Mouse (Mus musculus) liver, adult 2 months (tissue): Measurements from ENCODE around the gene Clba1. TPM values are rescaled to one million over a fixed set of nuclear protein-coding genes. Genes with fewer than 3 reads are reported as not detected.

Experiments used
- DNase-seq: peaks from one replicate; pipeline ENCODE4 v3.0.0-alpha.2; 2011; ENCODE audit warnings: low read depth, low spot score; ENCODE audit errors: extremely low read depth
- H3K27ac ChIP-seq: fragments of 200-500 bp; replicated peaks from 2 replicates; pipeline ENCODE4 v1.5.1; 2012; ENCODE audit warnings: low read depth, mild to moderate bottlenecking, control low read depth, inconsistent platforms, low read length; ENCODE audit not compliant: insufficient read depth
- H3K27me3 ChIP-seq: fragments of 200-500 bp; 2 replicates; pipeline ENCODE4 v1.6.1; 2012; ENCODE audit warnings: mild to moderate bottlenecking, moderate library complexity, low read length, inconsistent platforms; ENCODE audit not compliant: control insufficient read depth, insufficient read depth
- H3K36me3 ChIP-seq: fragments of 200-500 bp; 2 replicates; pipeline ENCODE4 v1.6.1; 2012; ENCODE audit warnings: low read length, inconsistent platforms; ENCODE audit not compliant: control insufficient read depth, insufficient read depth
- H3K4me1 ChIP-seq: fragments of 200-500 bp; 2 replicates; pipeline ENCODE4 v1.6.1; 2011; ENCODE audit warnings: low read length; ENCODE audit not compliant: control insufficient read depth, insufficient read depth
- H3K4me3 ChIP-seq: fragments of 200-500 bp; 2 replicates; pipeline ENCODE4 v1.5.1; 2011; ENCODE audit warnings: low read depth, mild to moderate bottlenecking, control low read depth, low read length, moderate library complexity; ENCODE audit not compliant: insufficient read depth
- H3K79me2 ChIP-seq: fragments of 200-500 bp; 2 replicates; pipeline ENCODE4 v1.6.1; 2012; ENCODE audit warnings: inconsistent platforms, mild to moderate bottlenecking, low read length, moderate library complexity; ENCODE audit not compliant: control insufficient read depth, insufficient read depth
- H3K9ac ChIP-seq: fragments of 200-500 bp; 2 replicates; pipeline ENCODE4 v1.6.1; 2012; ENCODE audit warnings: low read depth, mild to moderate bottlenecking, control low read depth, inconsistent platforms, low read length
- CTCF ChIP-seq: fragments of 200-500 bp; IDR thresholded peaks from 2 replicates; pipeline ENCODE4 v1.5.1; 2011; ENCODE audit warnings: low read depth, low read length, control low read depth
- POLR2A ChIP-seq: fragments of 200-500 bp; IDR thresholded peaks from 2 replicates; pipeline ENCODE4 v1.6.1; 2011; ENCODE audit warnings: low read length, control low read depth; ENCODE audit not compliant: insufficient read depth; ENCODE audit errors: extremely low read depth
- WGBS: fragments of 180-500 bp; shearing (Covaris S2); methylation state at CpG from one replicate; pipeline ENCODE4 v1.1.7; 2018; 5-methylcytosine and 5-hydroxymethylcytosine counted together
- polyA plus RNA-seq: library from polyadenylated mRNA; depleted of rRNA; stranded (reverse); fragments of >200 nt; gene quantifications from 2 replicates; pipeline ENCODE4 v1.2.3, GENCODE M21; 2012
- total RNA-seq: library from RNA; depleted of rRNA; stranded (reverse); fragments of >200 nt; gene quantifications from 2 replicates; pipeline ENCODE4 v1.2.3, GENCODE M21; 2014

The Clba1 gene
- total and polyA plus RNA-seq, 2 experiments, result 0.09 to 0.42 TPM

GRCm38 (mm10) chr12:112819057-112819662 is 10.4 kb downstream of the Clba1 start:
- peaks cover 2% of the 10 kb centered on the region; the same call in 1 of the 2 replicates for H3K36me3 ChIP-seq
- DNase-seq, result no peak
- H3K9ac ChIP-seq, result no peak overlapping the region
- H3K79me2 ChIP-seq, result peaks cover 5% of the 10 kb centered on the region; the same call in 1 of the 2 replicates
- H3K4me1 ChIP-seq, result no peaks in the 10 kb centered on the region
- TF ChIP-seq CTCF, result no peak
- TF ChIP-seq POLR2A, result no peak
- H3K4me3 ChIP-seq, result no peak overlapping the region
- WGBS, result 71% methylated on average over 8 of the region's 8 CpGs
- H3K27ac ChIP-seq, result no peak overlapping the region
- H3K27me3 ChIP-seq, result no peaks in the 10 kb centered on the region

DNA sequence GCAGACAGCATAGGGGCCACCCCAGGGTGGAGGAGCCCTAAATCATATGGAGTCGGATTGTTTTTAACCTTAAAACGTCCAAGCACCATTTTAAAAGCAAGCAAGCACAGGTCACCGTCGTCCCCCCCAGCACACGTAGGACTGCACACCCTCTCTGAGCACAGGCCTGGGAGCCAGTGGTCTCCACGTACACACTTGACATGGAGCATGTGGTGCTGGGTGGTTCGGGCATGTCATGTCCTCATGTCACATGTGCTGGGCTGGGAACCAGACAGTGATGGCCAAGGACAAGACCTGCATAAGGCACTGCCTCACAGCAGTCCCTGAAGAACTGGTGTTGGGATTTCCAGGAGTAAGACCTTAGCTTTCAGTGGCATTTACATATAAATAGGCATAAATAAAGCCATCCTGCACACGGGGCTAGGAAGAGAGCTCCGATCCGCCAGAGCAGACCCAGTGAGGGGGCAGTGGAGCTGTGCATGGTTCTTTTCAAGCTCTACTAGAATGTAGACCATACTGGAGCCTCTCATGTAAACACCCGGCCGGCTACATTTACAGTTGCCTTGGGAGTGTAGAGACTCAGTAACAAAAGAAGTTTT is 11.8 kb downstream of the Clba1 start:
- Histone ChIP-seq H3K9ac (no peak overlapping the region), H3K27ac (no peak overlapping the region), H3K4me1 (no peaks in the 10 kb centered on the region), H3K36me3 (peaks cover 2% of the 10 kb centered on the region; the same call in 1 of the 2 replicates), H3K27me3 (no peaks in the 10 kb centered on the region), H3K79me2 (peaks cover 5% of the 10 kb centered on the region; the same call in 1 of the 2 replicates), H3K4me3 (no peak overlapping the region)
- 91% methylated on average over 12 of the region's 12 CpGs for WGBS
- TF ChIP-seq POLR2A (no peak), CTCF (no peak)
- no peak for DNase-seq

GRCm38 (mm10) chr12:112821216-112821615 is 12.5 kb downstream of the Clba1 start:
- 75% methylated on average over 1 of the region's 1 CpGs for WGBS
- peaks cover 2% of the 10 kb centered on the region; the same call in 1 of the 2 replicates for H3K36me3 ChIP-seq
- no peaks in the 10 kb centered on the region for H3K27me3 ChIP-seq
- peaks cover 6% of the 10 kb centered on the region; the same call in 1 of the 2 replicates for H3K79me2 ChIP-seq
- TF ChIP-seq POLR2A, result no peak
- no peak for TF ChIP-seq CTCF
- no peaks in the 10 kb centered on the region for H3K4me1 ChIP-seq
- no peak overlapping the region for H3K27ac ChIP-seq
- H3K4me3 ChIP-seq, result no peak overlapping the region
- no peak overlapping the region for H3K9ac ChIP-seq
- DNase-seq, result no peak

DNA sequence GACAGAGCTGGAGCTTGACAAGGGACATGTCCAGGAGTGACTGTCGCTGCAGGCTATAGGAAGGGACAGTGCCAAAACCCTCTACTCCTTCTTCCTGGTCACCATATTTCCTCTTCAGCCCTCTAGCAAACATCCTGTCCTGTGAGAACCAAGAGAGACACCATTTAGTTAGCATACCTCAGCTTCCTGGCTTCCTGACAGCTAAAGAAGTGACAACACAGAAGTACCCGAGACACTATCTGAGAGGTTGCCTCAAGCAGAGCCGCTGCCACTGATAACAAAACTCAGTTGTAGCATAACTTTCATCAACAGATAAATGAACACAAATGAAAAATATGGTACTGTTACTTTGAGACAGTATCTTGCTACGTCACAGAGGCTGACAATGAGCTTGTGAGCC is 13.2 kb downstream of the Clba1 start:
- Histone ChIP-seq H3K27ac (no peak overlapping the region), H3K36me3 (peaks cover 2% of the 10 kb centered on the region; the same call in 1 of the 2 replicates), H3K4me3 (no peak overlapping the region), H3K9ac (no peak overlapping the region), H3K4me1 (no peaks in the 10 kb centered on the region), H3K79me2 (peaks cover 10% of the 10 kb centered on the region; the same call in 1 of the 2 replicates), H3K27me3 (no peaks in the 10 kb centered on the region)
- 67% methylated on average over 4 of the region's 4 CpGs for WGBS
- DNase-seq, result no peak
- no peak for TF ChIP-seq POLR2A
- no peak for TF ChIP-seq CTCF

DNA sequence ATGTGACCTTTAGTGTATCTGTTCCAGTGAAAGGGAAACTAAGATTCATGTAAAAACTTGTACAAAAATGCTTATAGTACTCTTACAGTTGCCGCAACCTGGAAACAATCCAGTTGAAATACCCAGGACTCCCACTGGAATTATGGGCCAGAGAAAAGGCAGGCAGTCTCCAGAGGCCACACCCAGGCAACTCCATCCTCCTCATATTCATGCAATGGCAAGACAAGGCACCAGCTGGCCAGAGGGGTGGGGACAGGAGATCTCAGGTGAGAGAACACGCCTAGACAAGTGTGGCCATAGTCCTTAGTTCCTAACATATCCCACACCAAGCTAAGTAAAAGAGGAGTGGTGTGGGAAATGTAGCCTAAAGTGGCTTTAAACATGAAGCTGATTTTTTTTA is 13.9 kb downstream of the Clba1 start:
- peaks cover 2% of the 10 kb centered on the region; the same call in 1 of the 2 replicates for H3K36me3 ChIP-seq
- no peaks in the 10 kb centered on the region for H3K4me1 ChIP-seq
- H3K79me2 ChIP-seq, result peaks cover 16% of the 10 kb centered on the region; the same call in 1 of the 2 replicates
- TF ChIP-seq CTCF (no peak), POLR2A (no peak)
- no peak overlapping the region for H3K9ac ChIP-seq
- WGBS, result 74% methylated on average over 2 of the region's 2 CpGs
- H3K27ac ChIP-seq, result no peak overlapping the region
- H3K4me3 ChIP-seq, result no peak overlapping the region
- no peaks in the 10 kb centered on the region for H3K27me3 ChIP-seq
- DNase-seq, result no peak

DNA sequence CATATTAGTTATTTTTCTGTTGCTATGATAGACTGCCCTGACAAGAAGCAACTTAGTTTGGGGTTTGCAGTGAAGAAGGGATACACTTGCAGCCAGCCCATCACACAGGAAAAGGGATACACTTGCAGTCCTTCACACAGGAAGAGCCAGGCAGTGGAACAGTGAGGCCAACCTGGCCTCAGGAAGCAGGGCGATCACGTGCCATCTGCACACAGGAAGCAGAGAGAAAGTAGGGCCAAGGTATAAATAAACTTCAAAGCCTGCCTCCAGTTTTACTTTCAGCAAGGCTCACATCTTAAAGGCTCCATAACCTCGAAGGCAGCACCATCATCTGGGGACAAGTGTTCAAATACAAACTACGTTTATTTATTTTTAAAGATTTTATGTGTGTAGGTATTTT is 14.5 kb downstream of the Clba1 start:
- no peak for TF ChIP-seq POLR2A
- no peak for TF ChIP-seq CTCF
- H3K9ac ChIP-seq, result no peak overlapping the region
- no peaks in the 10 kb centered on the region for H3K27me3 ChIP-seq
- H3K36me3 ChIP-seq, result peaks cover 2% of the 10 kb centered on the region; the same call in 1 of the 2 replicates
- DNase-seq, result no peak
- no peak overlapping the region for H3K4me3 ChIP-seq
- no peak overlapping the region; the same call in 1 of the 2 replicates for H3K27ac ChIP-seq
- peaks cover 17% of the 10 kb centered on the region; the same call in 1 of the 2 replicates for H3K79me2 ChIP-seq
- H3K4me1 ChIP-seq, result peaks cover 2% of the 10 kb centered on the region; the same call in 1 of the 2 replicates
- 61% methylated on average over 4 of the region's 4 CpGs for WGBS
